Mouse (Mus musculus) lung, postnatal 4 days (tissue): Measurements from ENCODE around the gene Vamp1.
"Not testable (repeated sequence)": the region's sequence is repeated elsewhere in the genome, so short reads cannot be mapped to it uniquely, and the experiment has no call there.

Source experiments
- DNase-seq, 2 experiments: peaks; one replicate each; pipeline ENCODE4 v3.0.0; 2021

Vamp1 gene

DNA sequence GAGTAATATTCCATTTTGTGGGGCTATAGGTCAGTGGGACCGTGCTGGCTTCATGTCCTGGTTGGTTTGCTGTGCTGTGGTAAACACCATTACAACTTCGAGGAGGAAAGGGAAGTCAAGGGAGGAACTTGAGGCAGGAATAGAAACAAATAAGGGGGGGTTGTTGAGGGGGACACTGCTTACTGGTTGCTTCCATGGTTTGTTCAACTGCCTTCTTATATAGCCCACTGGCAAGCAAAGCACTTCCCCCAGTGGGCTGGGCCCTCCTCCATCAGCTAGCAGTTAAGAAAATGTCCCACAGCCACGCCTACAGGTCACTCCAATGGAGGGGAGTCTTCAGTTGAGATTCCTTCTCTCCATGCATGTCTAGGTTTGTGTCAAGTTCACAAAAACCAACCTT is 36.9 kb downstream of the Vamp1 start:
- peak in 1 of 2 experiments; percentile 30 for DNase-seq

DNA sequence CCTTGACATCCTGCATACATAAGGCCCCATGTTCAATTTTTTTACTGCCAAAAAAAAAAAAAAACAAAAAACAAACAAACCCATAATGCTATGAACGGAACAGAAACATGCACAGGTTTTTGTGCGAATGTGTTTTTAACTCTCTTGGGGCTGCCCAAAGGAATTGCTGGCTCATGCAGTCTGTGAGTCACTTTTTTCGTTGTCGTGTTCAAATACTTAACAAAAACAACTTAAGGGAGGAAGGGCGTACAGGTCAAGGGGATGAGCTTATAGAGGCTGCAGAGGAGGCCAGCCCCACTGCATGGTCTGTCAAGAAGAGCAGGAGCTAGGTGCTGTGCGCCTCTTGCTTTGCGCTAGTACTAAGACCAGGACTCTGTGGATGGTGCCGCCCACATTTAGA is 37.4 kb downstream of the Vamp1 start:
- DNase-seq: no peak

DNA sequence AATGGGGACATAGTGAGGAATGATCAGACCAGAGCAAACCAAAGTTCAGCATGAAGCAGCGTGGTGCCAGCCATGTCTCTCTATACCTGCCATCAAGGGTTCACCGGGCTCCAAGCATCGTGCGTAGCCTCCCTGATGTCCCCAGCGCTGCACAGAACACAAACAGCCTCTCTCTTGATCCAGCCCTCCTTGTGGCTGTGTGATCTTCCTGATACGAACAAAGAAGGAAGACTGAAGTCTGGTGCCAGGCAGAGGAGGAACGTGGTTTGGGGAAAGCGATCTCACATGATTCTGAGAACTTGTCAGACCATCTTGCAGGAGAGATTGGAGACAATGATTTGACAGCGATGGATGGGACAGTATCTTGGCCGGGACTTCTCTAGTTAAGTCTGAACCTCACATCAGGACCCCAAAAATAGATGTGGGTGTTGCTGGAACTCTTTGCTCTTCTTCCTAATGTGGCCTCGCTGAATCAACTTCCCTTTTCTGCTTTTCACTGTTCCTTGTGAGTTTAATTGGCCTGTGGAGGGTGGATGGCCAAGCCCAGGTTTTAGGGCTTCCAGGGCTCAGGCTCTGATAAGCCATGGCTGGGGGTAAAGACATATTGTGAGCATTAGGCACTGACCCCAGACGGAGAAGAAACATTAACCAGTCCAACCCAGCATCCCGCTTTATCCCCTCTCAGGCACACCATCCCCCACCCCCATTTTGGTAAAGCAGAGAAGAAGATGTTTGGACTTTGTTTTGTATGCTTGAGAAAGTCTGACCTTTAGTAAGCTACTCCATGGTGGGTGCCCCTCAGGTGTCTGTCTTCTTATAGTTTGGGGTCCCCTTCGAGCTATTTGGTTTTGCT is 38.7 kb downstream of the Vamp1 start:
- DNase-seq: no peak

DNA sequence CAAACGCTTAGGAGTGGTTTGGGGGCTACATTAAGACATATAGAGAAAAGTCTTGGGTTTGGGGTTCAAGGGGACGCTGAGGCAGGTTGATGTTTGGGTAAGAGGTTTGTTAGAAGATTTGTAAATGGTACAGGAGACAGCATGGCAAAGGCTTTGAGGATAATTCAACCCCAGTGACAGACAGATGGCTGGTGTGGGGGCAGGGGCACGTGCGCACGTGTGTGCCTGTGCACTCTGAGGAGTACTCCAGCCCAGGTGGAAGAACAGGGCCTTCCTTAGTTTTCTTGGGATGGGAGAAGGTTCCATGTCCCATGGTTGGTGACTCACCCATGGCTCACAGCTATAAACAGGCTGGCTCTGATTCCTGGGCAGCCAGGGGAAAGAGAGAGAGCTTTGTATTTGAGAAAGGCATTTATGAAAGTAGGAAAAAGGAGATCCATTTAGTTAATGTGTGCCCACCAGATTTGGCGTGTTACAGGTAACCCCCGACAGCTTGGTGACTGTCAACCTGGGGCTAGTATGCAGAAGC is 40.2 kb downstream of the Vamp1 start:
- DNase-seq: no peak

DNA sequence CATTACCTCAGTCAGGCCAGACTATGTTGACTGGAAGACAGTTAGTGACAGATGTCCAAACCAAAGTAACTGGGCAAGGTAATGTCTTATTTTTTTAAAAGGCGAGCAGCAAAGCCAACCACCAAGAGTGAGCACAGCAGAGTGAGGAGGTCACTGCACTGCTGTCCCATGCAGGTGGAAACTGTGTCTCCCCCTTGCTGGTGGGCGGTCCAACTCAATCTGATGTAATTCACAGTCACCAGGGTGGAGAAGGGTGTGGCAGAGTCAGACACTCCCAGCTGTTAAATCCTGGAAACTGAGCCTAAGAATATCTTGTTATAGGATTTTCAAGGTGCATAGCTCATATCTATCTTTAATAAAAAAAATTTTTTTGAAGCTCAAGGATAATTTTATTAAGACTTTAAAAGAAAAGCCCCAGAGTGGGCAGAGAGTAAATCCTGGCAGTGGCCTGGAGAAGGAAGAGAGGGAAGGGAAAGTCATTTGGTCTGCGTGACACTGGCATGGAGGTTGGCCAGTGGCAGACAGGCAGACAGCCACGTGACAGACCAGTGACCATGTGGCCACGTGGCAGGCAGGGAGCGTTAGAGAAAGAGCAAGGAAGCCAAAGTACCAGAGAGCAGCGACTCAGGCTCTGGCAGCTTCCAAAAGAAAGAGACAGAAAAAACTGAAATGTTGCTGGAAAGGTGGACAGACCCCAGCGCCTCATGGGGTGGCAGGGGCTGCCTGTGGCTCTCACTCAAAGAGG is 41.0 kb downstream of the Vamp1 start:
- peak; percentile 30 to 41 for DNase-seq

DNA sequence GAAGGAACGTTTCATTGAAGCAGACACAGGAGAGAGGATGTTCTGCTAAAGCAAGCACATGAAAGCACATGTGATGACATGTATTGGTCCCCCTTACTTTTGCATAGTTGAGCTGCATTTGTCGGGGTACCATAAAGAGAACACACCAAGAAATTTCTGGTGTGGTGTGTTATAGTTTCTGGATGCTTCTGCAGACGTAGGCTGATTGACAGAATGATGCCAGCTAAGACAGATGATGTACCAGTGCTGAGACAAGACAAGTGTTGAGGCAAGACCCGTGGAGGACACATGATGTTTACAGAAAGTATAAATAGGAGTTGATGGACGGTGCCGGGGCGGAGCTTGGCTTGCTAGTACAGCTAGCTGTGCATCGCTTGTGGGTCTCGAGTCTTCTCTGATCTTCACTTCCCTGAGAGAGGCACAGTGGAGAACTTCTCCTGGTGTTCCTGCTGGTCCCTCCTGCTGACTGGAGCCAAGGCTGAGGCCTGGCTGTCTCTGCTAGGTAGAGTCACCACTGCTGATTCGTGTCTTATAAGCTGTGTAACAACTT is 44.7 kb downstream of the Vamp1 start:
- no peak for DNase-seq

DNA sequence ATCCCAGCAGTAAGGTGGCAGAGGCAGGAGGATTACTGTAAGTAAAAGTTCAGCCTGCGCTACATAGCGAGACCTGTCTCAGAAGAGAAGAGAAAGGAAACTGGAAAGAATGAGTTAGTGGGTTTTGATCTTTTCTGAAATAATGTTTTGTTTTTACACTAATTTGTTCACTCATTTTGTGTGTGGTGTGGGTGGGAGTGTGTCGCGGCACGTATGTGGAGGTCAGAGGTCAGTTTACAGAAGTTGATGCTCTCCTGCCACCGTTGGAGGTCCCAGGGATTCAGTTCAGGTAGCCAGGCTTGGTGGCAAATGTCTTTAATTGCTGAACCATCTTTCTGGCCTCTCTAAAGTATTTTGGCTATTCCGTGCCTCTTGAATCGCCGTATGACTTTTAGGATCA is 48.9 kb downstream of the Vamp1 start:
- DNase-seq: no peak

DNA sequence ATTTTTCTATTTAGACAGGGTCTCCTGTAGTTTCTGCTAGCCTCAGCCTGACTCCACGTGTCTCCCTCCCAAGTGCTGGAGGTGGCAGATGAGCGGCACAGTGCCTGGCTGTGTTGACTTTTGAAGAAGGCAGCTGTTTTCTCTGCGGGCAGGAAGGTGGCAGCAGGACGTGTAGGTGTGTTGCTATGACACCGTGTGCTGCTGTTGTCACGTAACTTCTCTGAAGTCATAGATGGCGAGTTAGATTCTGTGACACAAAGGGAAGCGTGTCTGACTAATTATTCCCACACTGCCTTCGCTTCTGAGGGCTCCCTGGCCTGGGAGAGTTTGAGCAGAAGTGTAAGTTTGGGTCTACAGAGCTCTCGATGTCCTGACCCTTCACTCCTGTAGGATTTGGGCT is 49.9 kb downstream of the Vamp1 start:
- peak in 1 of 2 experiments; percentile 36 for DNase-seq

DNA sequence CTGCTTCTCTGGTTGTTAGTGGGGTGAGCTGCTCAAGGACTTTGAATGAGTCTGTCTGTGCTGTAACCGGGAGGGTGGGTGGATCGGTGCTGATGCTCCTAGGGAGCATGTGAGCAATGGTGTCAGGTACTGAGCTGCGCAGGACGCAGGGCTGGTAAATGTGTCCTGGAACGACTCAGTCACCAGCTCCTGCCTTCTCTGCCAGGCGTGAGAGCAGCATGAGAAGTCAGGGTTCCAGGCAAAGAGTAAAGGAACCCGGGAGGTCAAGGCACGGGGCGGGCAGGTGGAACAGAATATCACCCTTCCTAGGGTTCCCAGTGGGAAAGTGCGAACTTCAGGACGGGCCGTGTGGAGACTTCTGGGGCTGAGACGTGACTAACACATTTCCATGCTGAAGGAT is 50.7 kb downstream of the Vamp1 start:
- no peak for DNase-seq

DNA sequence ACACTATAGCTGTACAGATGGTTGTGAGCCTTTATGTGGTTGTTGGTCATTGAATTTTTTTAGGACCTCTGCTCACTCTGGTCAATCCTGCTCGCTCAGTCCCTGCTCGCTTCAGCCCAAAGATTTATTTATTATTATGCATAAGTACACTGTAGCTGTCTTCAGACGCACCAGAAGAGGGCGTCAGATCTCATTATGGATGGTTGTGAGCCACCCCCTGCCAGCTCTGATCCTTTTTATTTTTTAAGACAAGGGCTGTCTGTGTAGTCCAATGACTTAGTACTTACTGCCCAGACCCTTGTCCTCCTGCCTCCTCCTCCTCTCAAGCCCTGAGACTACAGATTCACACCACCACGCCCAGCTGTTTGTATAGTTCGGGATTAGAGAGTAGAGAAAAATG is 51.2 kb downstream of the Vamp1 start:
- not testable (repeated sequence) for DNase-seq

DNA sequence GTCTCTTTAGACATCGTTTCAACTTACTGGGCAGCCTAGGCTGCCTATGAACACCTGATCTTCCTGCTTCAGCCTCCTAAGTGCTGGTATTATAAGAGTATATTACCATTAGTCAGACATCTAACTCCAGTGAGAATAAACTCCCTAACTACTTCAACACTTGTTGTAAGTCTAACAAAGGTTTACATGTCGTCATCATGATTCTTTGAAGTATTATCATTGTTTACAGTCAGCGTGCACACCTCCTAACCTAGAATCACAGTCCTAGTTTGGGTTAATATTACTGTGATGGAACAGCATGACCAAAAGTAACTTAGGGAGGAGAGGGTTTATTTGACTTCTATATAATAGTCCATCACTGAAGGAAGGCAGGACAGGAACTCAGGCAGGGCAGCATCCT is 52.1 kb downstream of the Vamp1 start:
- DNase-seq: no peak

DNA sequence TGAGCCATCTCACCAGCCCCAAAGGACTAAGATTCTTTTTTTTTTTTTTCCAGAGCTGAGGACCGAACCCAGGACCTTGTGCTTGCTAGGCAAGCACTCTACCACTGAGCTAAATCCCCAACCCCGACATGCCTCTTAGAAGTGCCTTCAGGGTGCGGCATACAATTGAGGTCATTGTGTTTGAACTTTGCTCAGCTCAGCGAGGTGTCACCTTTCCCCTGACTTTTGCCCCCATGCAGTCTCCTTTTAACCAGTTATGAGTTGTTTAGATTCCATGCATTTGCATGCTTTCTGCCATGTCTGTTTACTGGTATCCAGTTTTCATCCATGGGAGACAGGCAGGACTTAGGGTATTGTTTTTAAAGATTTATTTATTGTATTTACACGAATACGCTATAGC is 53.4 kb downstream of the Vamp1 start:
- no peak for DNase-seq

DNA sequence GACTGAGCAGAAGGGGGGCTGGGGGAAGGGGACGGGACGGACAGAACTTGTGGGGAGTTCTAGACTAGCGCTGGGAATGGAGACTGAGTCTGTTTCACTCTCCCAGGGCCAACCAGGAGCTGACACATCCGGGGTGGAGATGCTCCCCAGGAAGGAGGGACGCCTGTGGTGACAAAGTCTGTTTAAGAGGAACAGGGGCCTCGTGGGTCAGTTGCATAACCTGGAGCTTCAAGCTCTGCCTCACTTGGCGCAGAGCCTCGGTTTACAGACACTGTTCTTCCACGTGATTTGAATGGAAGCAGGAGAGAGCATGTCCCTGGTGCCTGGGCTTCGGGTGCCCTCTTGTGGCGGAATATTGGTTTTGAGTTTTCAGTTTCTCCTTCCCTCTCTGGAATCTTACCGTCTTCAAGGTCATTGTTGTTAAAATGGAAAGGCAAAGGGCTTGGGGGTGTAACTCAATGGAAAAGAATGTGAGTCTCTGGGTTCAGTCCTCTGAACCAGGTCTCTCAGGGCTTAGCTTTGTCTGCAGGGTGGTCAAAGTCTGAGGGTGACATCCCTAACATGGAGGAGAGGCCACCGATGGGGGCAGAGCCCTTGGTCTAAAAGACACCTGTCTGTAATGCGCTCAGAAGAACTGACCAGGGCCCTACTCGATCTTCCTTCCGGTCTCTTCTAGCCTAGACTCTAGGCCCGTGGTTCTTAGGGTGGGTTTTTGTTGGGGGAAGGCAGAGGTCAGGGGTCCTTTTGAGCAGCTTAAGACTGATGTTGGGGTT is 56.3 kb downstream of the Vamp1 start:
- peak; percentile 92 to 93 for DNase-seq

DNA sequence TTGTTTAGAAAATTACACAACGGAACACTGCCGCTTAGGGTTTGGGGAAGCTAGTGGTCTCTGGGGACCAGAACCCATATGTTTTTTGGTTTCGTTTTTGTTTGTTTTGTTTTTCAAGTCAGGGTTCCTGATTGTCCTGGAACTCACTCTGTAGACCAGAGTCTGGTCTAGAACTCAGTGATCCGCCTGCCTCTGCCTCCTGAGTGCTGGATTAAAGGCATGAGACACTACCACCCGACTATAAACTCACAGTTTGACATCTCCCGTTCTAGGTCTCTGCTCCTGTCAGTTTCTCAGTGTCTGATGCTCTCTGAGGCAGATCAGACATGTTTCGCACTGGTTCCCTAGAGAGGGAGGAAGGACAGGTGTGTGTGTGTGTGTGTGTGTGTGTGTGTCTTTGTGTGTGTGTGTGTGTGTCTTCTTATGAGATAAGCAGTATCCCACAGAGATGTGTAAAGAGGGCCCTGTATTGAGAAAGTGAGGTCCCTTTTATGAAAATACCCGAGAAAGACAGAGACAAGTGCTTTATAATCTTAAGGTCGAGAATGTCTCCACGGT is 57.0 kb downstream of the Vamp1 start:
- no peak for DNase-seq

DNA sequence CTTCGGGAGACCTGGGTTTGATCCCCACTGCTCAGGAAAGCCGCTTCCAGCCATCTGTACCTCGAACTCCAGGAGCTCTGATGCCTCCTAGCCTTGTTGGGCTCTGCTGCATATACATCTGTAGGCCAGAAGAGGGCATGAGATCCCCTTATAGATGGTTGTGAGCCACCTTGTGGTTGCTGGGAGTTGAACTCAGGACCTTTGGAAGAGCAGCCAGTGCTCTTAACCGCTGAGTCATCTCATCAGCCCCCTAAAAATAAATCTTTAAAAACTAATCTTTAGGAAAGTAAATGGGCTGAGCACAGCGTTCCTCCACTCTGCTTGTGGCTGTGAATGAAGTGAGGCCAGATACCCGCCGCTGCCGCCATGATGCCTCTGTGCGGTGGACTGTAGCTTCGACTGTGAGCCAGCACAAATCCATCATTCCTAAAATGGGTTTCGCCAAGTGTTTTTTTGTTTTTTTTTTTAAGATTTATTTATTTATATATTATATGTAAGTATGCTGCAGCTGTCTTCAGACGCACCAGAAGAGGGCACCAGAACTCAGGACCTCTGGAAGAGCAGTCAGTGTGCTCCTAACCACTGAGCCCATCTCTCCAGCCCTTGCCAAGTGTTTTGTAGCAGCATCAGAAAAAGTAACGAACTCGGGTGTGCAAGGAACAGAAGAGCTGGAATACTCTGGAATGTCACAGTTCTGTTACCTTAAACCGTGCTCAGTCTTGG is 59.7 kb downstream of the Vamp1 start:
- peak; percentile 72 for DNase-seq

DNA sequence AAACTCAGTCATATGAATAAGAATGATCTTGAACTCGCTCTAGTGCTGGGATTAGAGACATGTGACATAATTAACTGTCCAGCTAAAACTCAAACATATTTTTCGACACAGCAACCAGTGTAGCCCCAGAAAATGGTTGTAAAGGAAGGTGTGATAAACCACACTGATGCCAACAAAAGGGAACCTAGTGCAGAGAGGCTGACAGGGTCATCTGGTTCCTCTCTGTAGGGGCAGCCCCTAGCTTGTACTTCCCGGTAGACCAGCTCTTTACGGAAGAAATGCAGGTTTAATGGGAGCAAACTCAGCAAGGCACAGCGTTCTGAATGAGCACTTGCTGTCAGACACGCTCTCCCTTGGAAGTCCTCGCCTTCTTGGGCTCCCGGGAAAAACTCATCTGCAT is 64.4 kb downstream of the Vamp1 start:
- no peak for DNase-seq

DNA sequence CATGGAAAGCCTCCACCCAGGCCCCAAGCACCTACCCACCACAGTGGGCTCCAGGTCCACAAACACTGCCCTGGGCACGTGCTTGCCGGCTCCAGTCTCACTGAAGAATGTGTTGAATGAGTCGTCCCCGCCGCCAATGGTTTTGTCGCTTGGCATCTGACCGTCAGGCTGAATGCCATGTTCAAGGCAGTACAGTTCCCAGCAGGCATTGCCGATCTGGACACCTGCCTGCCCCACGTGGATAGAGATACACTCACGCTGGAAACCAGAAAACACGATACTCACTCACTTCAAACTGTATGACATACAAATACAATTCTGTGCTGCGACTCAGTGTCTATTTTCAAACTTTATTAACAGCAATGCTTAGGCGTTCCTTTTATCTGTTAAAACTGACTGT is 67.4 kb downstream of the Vamp1 start:
- DNase-seq: not testable (repeated sequence)

DNA sequence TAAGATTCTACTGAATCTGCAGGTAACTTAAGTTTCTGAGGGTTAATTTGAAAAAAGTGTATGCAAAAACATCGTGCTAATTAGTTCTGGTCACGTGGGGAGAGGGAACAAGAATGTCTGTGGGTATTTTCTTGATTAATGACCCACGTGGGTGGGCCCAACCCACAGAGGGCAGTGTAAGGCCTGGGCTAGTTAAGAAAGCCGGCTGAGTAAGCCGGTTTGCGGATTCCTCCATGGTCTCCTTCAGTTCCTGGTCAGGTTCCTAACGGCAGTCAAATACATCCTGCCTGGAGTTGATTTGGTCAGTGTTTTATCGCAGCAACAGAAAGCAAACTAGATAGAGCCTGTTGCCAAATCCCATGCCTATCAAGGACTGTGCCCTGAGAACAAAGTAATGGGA is 68.9 kb downstream of the Vamp1 start:
- DNase-seq: no peak

DNA sequence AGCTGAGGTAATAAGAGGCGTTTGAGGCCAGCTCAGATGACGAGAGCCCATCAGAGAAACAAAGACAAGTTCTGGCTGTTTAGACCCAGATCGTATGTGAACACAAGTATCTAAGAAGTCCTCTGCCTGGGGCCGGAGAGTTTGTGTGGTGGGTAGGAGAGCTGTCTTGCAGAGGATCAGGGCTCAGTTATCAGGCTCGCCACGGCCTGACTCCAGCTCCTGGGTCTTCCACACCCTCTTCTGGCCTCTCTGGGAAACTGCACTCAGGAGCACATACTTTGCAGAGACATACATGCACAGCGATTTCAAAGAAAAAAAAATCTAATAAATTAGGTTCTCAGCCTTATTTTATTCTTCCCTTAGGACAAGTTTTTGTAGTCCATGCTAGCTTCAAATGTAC is 69.4 kb downstream of the Vamp1 start:
- DNase-seq: no peak

DNA sequence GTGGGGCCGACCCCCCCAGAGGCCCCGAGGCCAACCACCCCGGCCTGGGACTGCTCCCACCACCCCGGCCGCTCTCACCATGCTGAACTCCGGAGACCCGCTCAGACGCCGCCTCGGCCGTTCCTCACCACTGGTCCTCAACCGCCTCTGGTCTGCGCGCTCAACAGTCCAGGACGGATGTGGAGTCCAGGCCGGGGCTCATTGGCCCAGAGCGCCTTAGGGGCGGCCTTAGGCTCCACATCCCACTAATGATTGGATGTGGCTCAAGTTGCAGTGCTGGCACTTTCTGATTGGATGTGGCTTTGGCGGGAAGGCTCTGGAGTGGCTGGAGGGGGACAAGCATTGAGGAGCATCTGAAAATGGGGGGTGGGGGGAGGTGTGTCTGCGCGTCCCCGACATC is 70.5 kb downstream of the Vamp1 start, which contains the start of gene Tuba3a:
TSS of gene Tuba3a (minus strand) at position 153 of the 400 bp plus-strand sequence.
- DNase-seq: no peak

DNA sequence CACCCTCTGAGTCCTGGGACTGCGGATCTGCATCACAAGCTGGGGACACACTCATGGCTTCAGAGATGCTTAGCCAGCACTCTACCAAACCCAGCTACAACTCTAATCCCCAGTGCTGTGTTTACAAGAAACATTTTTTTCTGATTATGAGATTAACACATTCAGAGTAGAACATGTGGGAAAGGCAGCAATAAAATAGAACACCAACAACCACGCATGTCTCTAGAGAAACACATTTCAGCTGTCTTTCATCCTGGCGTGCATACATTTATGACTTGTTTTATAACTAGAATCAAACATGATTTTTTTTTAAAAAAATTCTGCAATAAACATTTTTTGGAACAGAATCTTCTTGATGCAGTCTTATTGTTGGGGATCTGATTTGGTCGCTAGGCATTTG is 71.6 kb downstream of the Vamp1 start:
- DNase-seq: no peak

DNA sequence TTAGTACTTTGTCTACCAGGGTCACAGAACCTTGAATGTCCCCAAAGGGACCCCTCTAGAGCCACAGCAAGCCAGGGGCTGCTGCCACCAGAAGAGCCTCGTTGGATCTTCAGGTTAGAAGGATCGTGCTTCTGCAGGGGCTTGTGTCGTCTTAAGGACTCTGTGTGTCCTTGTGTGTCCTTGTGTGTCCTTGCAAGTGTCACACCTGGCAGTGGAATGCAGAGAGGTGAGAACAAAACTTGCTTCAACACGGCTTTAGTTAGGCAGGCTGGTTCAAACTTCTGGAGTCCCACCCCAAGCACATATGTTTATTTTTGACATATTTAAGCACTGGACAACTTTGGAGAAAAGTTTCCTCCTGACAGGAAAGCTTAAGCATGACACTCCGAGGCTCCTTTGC is 73.4 kb downstream of the Vamp1 start:
- DNase-seq: no peak
